Mouse (Mus musculus) heart, adult 8-10 months (tissue): Measurements from ENCODE around the gene Spns1. TPM values are rescaled to one million over a fixed set of nuclear protein-coding genes. Genes with fewer than 3 reads are reported as not detected.
"Not testable (repeated sequence)": the region's sequence is repeated elsewhere in the genome, so short reads cannot be mapped to it uniquely, and the experiment has no call there.

Experiments used
- DNase-seq: peaks from one replicate; pipeline ENCODE4 v3.0.0; 2022; ENCODE audit warnings: low spot score
- microRNA-seq: library from miRNA; unstranded; fragments of <30 nt; microRNA quantifications from one replicate; pipeline ENCODE4 v1.2.0, GENCODE M21; 2022
- total RNA-seq, 4 experiments: library from RNA; stranded (reverse); gene quantifications; 2 replicates each; pipeline ENCODE4 v1.2.4; 2022

Gene Spns1
- total RNA-seq, 4 experiments from 2014 or later = 21.2 to 28.0 (median 23.9) TPM

GRCm38 (mm10) chr7:126338906-126339305 lies 38.3 kb downstream of the Spns1 start:
- DNase-seq = no peak

GRCm38 (mm10) chr7:126335556-126335955 lies 41.7 kb downstream of the Spns1 start:
- no peak for DNase-seq

GRCm38 (mm10) chr7:126332691-126333090 lies 44.6 kb downstream of the Spns1 start:
- DNase-seq = no peak

- DNase-seq = no peak
These were observed 46.6 kb downstream of the Spns1 start for GRCm38 (mm10) chr7:126330693-126331092.

- DNase-seq = no peak
These were observed 47.2 kb downstream of the Spns1 start for GRCm38 (mm10) chr7:126329907-126330645.

GRCm38 (mm10) chr7:126328848-126329247 lies 48.4 kb downstream of the Spns1 start:
- DNase-seq = not testable (repeated sequence)

GRCm38 (mm10) chr7:126325576-126326273 lies 51.5 kb downstream of the Spns1 start:
- DNase-seq = not testable (repeated sequence)

- no peak for DNase-seq
These were observed 52.5 kb downstream of the Spns1 start for GRCm38 (mm10) chr7:126324791-126325190.

- peak; percentile 70 for DNase-seq
These were observed 53.5 kb downstream of the Spns1 start for GRCm38 (mm10) chr7:126323729-126324128.

Small RNA genes lying within 50 kb of the gene (microRNA-seq; reads per million reads assigned to microRNA genes)
- not detected for gene Mir7058

Other genes starting within 250 kb of the Spns1 start
- 10 to 100 TPM; 12.3 to 22.8 (median 18.8) TPM for gene Xpo6, start 176.9 kb downstream of the Spns1 start, total RNA-seq
- gene Sbk1, start 104.8 kb downstream of the Spns1 start, total RNA-seq = 10 to 100 TPM; 73.6 to 99.4 (median 84.5) TPM
- gene Lat, start 7.9 kb downstream of the Spns1 start, total RNA-seq = under 1 TPM in 3 of 4 experiments, not detected in 1; 0.25 to 0.38 (median 0.35) TPM
- gene Nfatc2ip, start 19.3 kb upstream of the Spns1 start, total RNA-seq = 1 to 10 TPM; 3.1 to 6.2 (median 3.9) TPM
- gene Cd19, start 37.4 kb upstream of the Spns1 start, total RNA-seq = 1 to 10 TPM in 1 of 4 experiments, under 1 TPM in 3; 0.19 to 1.4 (median 0.50) TPM
- gene Rabep2, start 51.3 kb upstream of the Spns1 start, total RNA-seq = 1 to 10 TPM; 5.9 to 9.9 (median 6.0) TPM
- gene Atp2a1, start 85.7 kb upstream of the Spns1 start, total RNA-seq = 10 to 100 TPM in 1 of 4 experiments, 1 to 10 TPM in 3; 6.8 to 12.2 (median 8.8) TPM
- gene Sh2b1, start 98.0 kb upstream of the Spns1 start, total RNA-seq = 10 to 100 TPM; 38.6 to 46.6 (median 44.3) TPM
- 100 to 1,000 TPM; 288 to 326 (median 304) TPM for gene Tufm, start 109.9 kb upstream of the Spns1 start, total RNA-seq
- 10 to 100 TPM; 30.7 to 39.3 (median 35.2) TPM for gene Atxn2l, start 126.0 kb upstream of the Spns1 start, total RNA-seq
- 100 to 1,000 TPM; 141 to 155 (median 143) TPM for gene Eif3c, start 189.0 kb upstream of the Spns1 start, total RNA-seq
- gene Apobr, start 207.5 kb upstream of the Spns1 start, total RNA-seq = 1 to 10 TPM in 2 of 4 experiments, under 1 TPM in 2; 0.44 to 1.9 (median 0.75) TPM
- gene Cln3, start 208.4 kb upstream of the Spns1 start, total RNA-seq = 10 to 100 TPM; 12.9 to 15.6 (median 14.1) TPM
- gene Il27, start 217.5 kb upstream of the Spns1 start, total RNA-seq = not detected